ENCODE assay signal across 8 mouse cellular contexts in the genomic region with DNA sequence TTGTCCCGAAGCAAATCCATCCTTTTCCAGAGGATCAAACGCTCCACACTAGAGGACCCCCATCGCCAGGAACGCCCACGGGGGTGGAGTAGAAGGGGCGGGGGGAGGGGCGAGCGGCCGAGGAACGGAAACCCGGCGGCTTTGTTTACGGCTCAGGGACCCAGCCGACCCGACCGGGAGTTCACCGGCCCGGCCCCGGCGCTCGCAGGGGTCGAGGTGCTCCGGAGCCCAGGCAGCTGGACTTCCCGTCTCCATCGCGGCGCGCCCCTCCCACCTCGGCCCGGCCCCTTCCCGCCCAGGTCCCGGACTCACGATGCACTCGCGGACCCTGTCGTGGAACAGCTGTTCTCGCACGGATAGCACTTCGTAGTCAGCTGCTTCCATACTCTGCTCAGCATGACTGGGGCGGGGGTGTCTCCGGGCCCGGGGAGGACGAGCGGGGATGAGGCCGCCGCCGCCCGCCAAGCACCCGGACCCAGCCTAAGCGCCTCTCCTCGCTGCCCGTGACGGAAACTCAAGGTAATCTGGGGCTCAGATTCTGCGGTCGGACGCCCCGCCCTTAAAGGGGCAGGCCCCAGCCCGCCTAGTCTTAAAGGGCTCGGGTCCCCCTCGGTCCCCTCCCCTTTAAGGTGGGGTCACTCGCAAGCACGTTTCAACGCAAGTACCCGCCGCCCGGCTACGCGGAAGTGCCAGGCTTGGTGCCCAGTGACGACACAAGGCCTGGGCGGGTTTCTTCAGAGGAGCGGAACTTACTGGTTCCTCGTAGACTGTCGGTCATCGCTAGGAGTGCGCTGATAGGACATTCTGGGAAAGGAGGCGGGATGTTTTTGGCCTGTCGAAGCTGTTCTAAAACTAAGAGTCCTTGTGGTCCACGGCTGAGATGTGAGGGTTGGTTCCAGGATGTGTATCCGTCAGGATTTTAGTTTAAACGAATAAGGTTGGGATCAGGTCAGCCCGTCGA. TPM values are rescaled to one million over a fixed set of nuclear protein-coding genes. Genes with fewer than 3 reads are reported as not detected.
A peak's percentile ranks its signal among the peaks of the same experiment; 100 is the strongest.
DNase-seq lines count a peak whose midpoint lies in the region; ATAC-seq and TF ChIP-seq lines count a peak whose summit lies in the region.

A gene (minus strand): TSS at position 694 of the 961 bp plus-strand sequence.

- under 1% methylated on average over 76 of the region's 82 CpGs for WGBS in hindbrain, postnatal 0 days

- H3K36me3 ChIP-seq in hindbrain, postnatal 0 days (ENCODE audit: insufficient read depth, low read length): peaks cover 8% of the 10 kb centered on the region; the same call in 1 of the 2 replicates

- H3K27ac ChIP-seq in gastrocnemius, adult 2 months: peak within 1 kb of the TSS; percentile 98
- H3K27ac ChIP-seq in hindbrain, postnatal 0 days: peak within 1 kb of the TSS; percentile 95
- peak within 1 kb of the TSS; percentile 89 for H3K27ac ChIP-seq in left cerebral cortex, adult 2 months

- no peaks in the 10 kb centered on the region for H3K27me3 ChIP-seq in hindbrain, postnatal 0 days (ENCODE audit: insufficient read depth, low read length)

- no peak for TF ChIP-seq CTCF in gastrocnemius, adult 2 months (IDR thresholded peaks at IDR 0.05)
- 0 out of 2 replicates have a peak, but pooled peaks have one; percentile 9 for TF ChIP-seq CTCF in hindbrain, postnatal 0 days (IDR thresholded peaks at IDR 0.05; ENCODE audit: low read depth)
- no peak for TF ChIP-seq CTCF in left cerebral cortex, adult 2 months (IDR thresholded peaks at IDR 0.05)

- peak within 1 kb of the TSS; percentile 86 for H3K9ac ChIP-seq in hindbrain, postnatal 0 days (replicated peaks; ENCODE audit: low read length)

- peak within 1 kb of the TSS; percentile 86 for H3K4me2 ChIP-seq in hindbrain, postnatal 0 days (ENCODE audit: low read depth, low read length)

- peak; percentile 98 for ATAC-seq in common myeloid progenitor, adult 5-6 weeks (replicated peaks; ENCODE audit: low read depth, poor library complexity, severe bottlenecking)
- ATAC-seq in hindbrain, postnatal 0 days: peak; percentile 99
- ATAC-seq in megakaryocyte, adult 5-6 weeks (ENCODE audit: poor library complexity, severe bottlenecking): peak; percentile 97

- H3K4me3 ChIP-seq in gastrocnemius, adult 2 months: peak within 1 kb of the TSS; percentile 85
- peak within 1 kb of the TSS; percentile 93 for H3K4me3 ChIP-seq in hindbrain, postnatal 0 days (ENCODE audit: low read length)
- peak within 1 kb of the TSS; percentile 57 for H3K4me3 ChIP-seq in left cerebral cortex, adult 2 months

- peak; percentile 99 for DNase-seq in ZHBTc4 (ENCODE audit: low read depth, low spot score)
- DNase-seq in gastrocnemius, adult 2 months: peak; percentile 99
- peak; percentile 100 for DNase-seq in hindbrain, postnatal 0 days (ENCODE audit: low spot score)
- DNase-seq in left cerebral cortex, adult 2 months (ENCODE audit: extremely low spot score in 1 of 2, low spot score in 2 of 2): peak; percentile 98 to 99
- DNase-seq in right cerebral cortex, adult 2 months (ENCODE audit: low spot score in 2 of 2): peak; percentile 99
- peak; percentile 100 for DNase-seq in urinary bladder, postnatal 14 days (ENCODE audit: low spot score)

- H3K4me1 ChIP-seq in hindbrain, postnatal 0 days (ENCODE audit: insufficient read depth, low read length): peaks cover 9% of the 10 kb centered on the region

- intact Hi-C loops in gastrocnemius, adult 2 months (cut with DNase I): loop anchor here (5.0 kb wide), 1 partner anchor 36 kb away; no protein-coding TSS in a partner anchor
- intact Hi-C loops in left cerebral cortex, adult 2 months (cut with DNase I): loop anchor here (5.0 to 10.0 kb wide), 2 partner anchors 36 to 377 kb away; a partner anchor contains a TSS

- H3K9me3 ChIP-seq in hindbrain, postnatal 0 days (ENCODE audit: low read length): no peaks in the 10 kb centered on the region

RNA-seq across cellular contexts. Expression of the gene that starts here (rescaled TPM):
- total RNA-seq in common myeloid progenitor, adult 5-6 weeks (2017): 0.97 and 9.0 TPM in 2 replicates
- total RNA-seq in gastrocnemius, adult 2 months (2021): 1 to 10 TPM; 5.2 to 6.9 TPM
- 28.7 and 51.0 TPM in 2 replicates for total RNA-seq in hindbrain, postnatal 0 days (2014; rRNA removed)
- polyA plus RNA-seq in hindbrain, postnatal 0 days (2015; fragmentation: Nextera tagmentation; extraction: Ambion mirVana): 20.0 and 20.9 TPM in 2 replicates
- total RNA-seq in left cerebral cortex, adult 2 months (2021): 10 to 100 TPM; 17.8 to 19.1 TPM
- 10.7 and 11.1 TPM in 2 replicates for total RNA-seq in megakaryocyte, adult 5-6 weeks (2015)
- total RNA-seq in megakaryocyte, adult 5-6 weeks (2017): 11.1 and 28.8 TPM in 2 replicates

Comparison
In these comparisons a context has a peak if more than half of its experiments do, and no peak if none do; other contexts are left out.
1. Peak in every context shown above with its lines: DNase-seq, ATAC-seq, H3K4me3 ChIP-seq and H3K27ac ChIP-seq.